Mouse (Mus musculus): Measurements from ENCODE around the gene Sik2. TPM values are rescaled to one million over a fixed set of nuclear protein-coding genes. Genes with fewer than 3 reads are reported as not detected.

The Sik2 gene
- polyA plus RNA-seq, 1 experiment, result 14.9 TPM

GRCm38 (mm10) chr9:50941804-50942401 lies 67.0 kb downstream of the Sik2 start:
- no peak overlapping the region for H3K27ac ChIP-seq (ENCODE audit: insufficient read depth, low read length)
- no peak overlapping the region for H3K4me3 ChIP-seq (ENCODE audit: low read depth, low read length)
- no peak for TF ChIP-seq EP300 (IDR thresholded peaks at IDR 0.05; ENCODE audit: insufficient read depth, low read depth, low read length)
- no peak for TF ChIP-seq POLR2A (IDR thresholded peaks at IDR 0.05; ENCODE audit: insufficient read depth, low read length)
- no peak for TF ChIP-seq CTCF (IDR thresholded peaks at IDR 0.05; ENCODE audit: low read depth, low read length)
- H3K9ac ChIP-seq (ENCODE audit: low read depth, poor library complexity, severe bottlenecking), result no peak overlapping the region
- H3K9me3 ChIP-seq (replicated peaks; ENCODE audit: control insufficient read depth, insufficient read depth, low read length, poor library complexity, severe bottlenecking), result no peaks in the 10 kb centered on the region
- H3K4me1 ChIP-seq (ENCODE audit: control insufficient read depth, insufficient read depth, low read length), result no peaks in the 10 kb centered on the region
- H3K36me3 ChIP-seq (ENCODE audit: control insufficient read depth, insufficient read depth, low read length, poor library complexity, severe bottlenecking), result no peaks in the 10 kb centered on the region
- H3K27me3 ChIP-seq (ENCODE audit: control insufficient read depth, insufficient read depth, low read length, poor library complexity, severe bottlenecking), result no peaks in the 10 kb centered on the region

DNA sequence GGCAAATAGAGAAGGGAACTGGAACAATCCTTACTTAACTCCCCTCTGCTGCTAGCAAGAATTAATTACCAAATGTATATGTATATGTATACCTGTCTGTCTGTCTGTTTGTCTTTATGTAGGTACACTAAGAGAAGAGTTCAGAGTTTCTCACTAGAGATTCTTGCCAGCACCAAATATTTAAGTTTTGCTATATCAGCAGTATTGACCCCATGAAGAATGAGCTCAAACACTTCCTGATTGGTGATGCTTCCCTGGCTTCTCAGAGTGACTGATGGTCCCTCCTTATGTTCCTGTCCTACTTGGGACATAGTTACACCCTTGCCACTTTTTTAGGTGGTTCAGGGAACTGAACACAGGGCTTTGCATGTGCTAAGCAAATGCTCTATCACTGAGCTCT lies 78.9 kb downstream of the Sik2 start:
- no peak for TF ChIP-seq POLR2A (IDR thresholded peaks at IDR 0.05; ENCODE audit: insufficient read depth, low read length)
- no peak for TF ChIP-seq EP300 (IDR thresholded peaks at IDR 0.05; ENCODE audit: insufficient read depth, low read depth, low read length)
- no peak for TF ChIP-seq CTCF (IDR thresholded peaks at IDR 0.05; ENCODE audit: low read depth, low read length)
- H3K9ac ChIP-seq (ENCODE audit: low read depth, poor library complexity, severe bottlenecking), result no peak overlapping the region
- no peak overlapping the region for H3K4me3 ChIP-seq (ENCODE audit: low read depth, low read length)
- H3K4me1 ChIP-seq (ENCODE audit: control insufficient read depth, insufficient read depth, low read length), result no peaks in the 10 kb centered on the region
- H3K27me3 ChIP-seq (ENCODE audit: control insufficient read depth, insufficient read depth, low read length, poor library complexity, severe bottlenecking), result no peaks in the 10 kb centered on the region
- H3K27ac ChIP-seq (ENCODE audit: insufficient read depth, low read length), result no peak overlapping the region
- H3K36me3 ChIP-seq (ENCODE audit: control insufficient read depth, insufficient read depth, low read length, poor library complexity, severe bottlenecking), result no peaks in the 10 kb centered on the region
- H3K9me3 ChIP-seq (replicated peaks; ENCODE audit: control insufficient read depth, insufficient read depth, low read length, poor library complexity, severe bottlenecking), result no peaks in the 10 kb centered on the region

GRCm38 (mm10) chr9:50925801-50926200 lies 83.1 kb downstream of the Sik2 start:
- TF ChIP-seq CTCF (IDR thresholded peaks at IDR 0.05; ENCODE audit: low read depth, low read length) (no peak), EP300 (IDR thresholded peaks at IDR 0.05; ENCODE audit: insufficient read depth, low read depth, low read length) (no peak), POLR2A (IDR thresholded peaks at IDR 0.05; ENCODE audit: insufficient read depth, low read length) (no peak)

DNA sequence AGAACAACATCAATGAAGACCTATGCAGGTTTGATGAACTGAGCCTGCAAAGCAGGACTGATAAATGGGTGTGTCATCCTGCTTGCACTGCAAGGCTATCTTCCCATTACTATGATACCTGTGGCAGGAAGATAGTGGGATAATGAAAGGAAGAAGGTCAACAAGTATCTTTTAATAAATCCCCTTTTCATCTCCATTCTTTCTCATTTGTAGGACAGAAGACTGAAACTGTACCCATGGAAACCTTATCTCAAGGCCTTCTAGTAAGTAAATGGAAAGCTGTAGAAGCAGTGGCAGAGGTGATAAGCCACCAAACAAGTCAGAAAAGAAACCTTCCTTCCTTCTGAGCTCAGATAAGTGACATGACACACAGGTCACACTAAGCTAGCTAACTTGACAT lies 84.4 kb downstream of the Sik2 start:
- no peaks in the 10 kb centered on the region for H3K36me3 ChIP-seq (ENCODE audit: control insufficient read depth, insufficient read depth, low read length, poor library complexity, severe bottlenecking)
- no peak overlapping the region for H3K9ac ChIP-seq (ENCODE audit: low read depth, poor library complexity, severe bottlenecking)
- H3K27ac ChIP-seq (ENCODE audit: insufficient read depth, low read length), result no peak overlapping the region
- H3K4me1 ChIP-seq (ENCODE audit: control insufficient read depth, insufficient read depth, low read length), result no peaks in the 10 kb centered on the region
- no peak overlapping the region for H3K4me3 ChIP-seq (ENCODE audit: low read depth, low read length)
- TF ChIP-seq POLR2A (IDR thresholded peaks at IDR 0.05; ENCODE audit: insufficient read depth, low read length) (no peak), EP300 (IDR thresholded peaks at IDR 0.05; ENCODE audit: insufficient read depth, low read depth, low read length) (no peak), CTCF (IDR thresholded peaks at IDR 0.05; ENCODE audit: low read depth, low read length) (no peak)
- H3K27me3 ChIP-seq (ENCODE audit: control insufficient read depth, insufficient read depth, low read length, poor library complexity, severe bottlenecking), result no peaks in the 10 kb centered on the region
- H3K9me3 ChIP-seq (replicated peaks; ENCODE audit: control insufficient read depth, insufficient read depth, low read length, poor library complexity, severe bottlenecking), result no peaks in the 10 kb centered on the region

More at GRCm38 (mm10) chr9:50925801-50926200, 83.1 kb downstream of the Sik2 start:
- no peak overlapping the region for H3K27ac ChIP-seq (ENCODE audit: insufficient read depth, low read length)
- H3K36me3 ChIP-seq (ENCODE audit: control insufficient read depth, insufficient read depth, low read length, poor library complexity, severe bottlenecking), result no peaks in the 10 kb centered on the region
- H3K4me3 ChIP-seq (ENCODE audit: low read depth, low read length), result no peak overlapping the region
- H3K9me3 ChIP-seq (replicated peaks; ENCODE audit: control insufficient read depth, insufficient read depth, low read length, poor library complexity, severe bottlenecking), result no peaks in the 10 kb centered on the region
- H3K27me3 ChIP-seq (ENCODE audit: control insufficient read depth, insufficient read depth, low read length, poor library complexity, severe bottlenecking), result no peaks in the 10 kb centered on the region
- H3K4me1 ChIP-seq (ENCODE audit: control insufficient read depth, insufficient read depth, low read length), result no peaks in the 10 kb centered on the region
- H3K9ac ChIP-seq (ENCODE audit: low read depth, poor library complexity, severe bottlenecking), result no peak overlapping the region

- H3K27ac ChIP-seq (ENCODE audit: insufficient read depth, low read length), result no peak overlapping the region
- H3K4me3 ChIP-seq (ENCODE audit: low read depth, low read length), result no peak overlapping the region
- no peaks in the 10 kb centered on the region for H3K9me3 ChIP-seq (replicated peaks; ENCODE audit: control insufficient read depth, insufficient read depth, low read length, poor library complexity, severe bottlenecking)
- H3K27me3 ChIP-seq (ENCODE audit: control insufficient read depth, insufficient read depth, low read length, poor library complexity, severe bottlenecking), result no peaks in the 10 kb centered on the region
- no peaks in the 10 kb centered on the region for H3K36me3 ChIP-seq (ENCODE audit: control insufficient read depth, insufficient read depth, low read length, poor library complexity, severe bottlenecking)
- TF ChIP-seq POLR2A (IDR thresholded peaks at IDR 0.05; ENCODE audit: insufficient read depth, low read length), result no peak
- TF ChIP-seq EP300 (IDR thresholded peaks at IDR 0.05; ENCODE audit: insufficient read depth, low read depth, low read length), result no peak
- TF ChIP-seq CTCF (IDR thresholded peaks at IDR 0.05; ENCODE audit: low read depth, low read length), result no peak
- no peaks in the 10 kb centered on the region for H3K4me1 ChIP-seq (ENCODE audit: control insufficient read depth, insufficient read depth, low read length)
- H3K9ac ChIP-seq (ENCODE audit: low read depth, poor library complexity, severe bottlenecking), result no peak overlapping the region
Observed at GRCm38 (mm10) chr9:50922363-50923153, 86.3 kb downstream of the Sik2 start.

All from ES-Bruce4 (cell line).